Mouse (Mus musculus) hindbrain, embryonic 11.5 days (tissue): ENCODE results near the gene B3gnt6. TPM values are rescaled to one million over a fixed set of nuclear protein-coding genes. Genes with fewer than 3 reads are reported as not detected.
A peak's percentile ranks its signal among the peaks of the same experiment; 100 is the strongest.

Experiments
- ATAC-seq: fragments of 200-750 bp; cut with Nextera tagmentation; 2 replicates; pipeline ENCODE4 v1.8.0; 2017; ENCODE audit warnings: mild to moderate bottlenecking, moderate TSS enrichment, moderate library complexity; ENCODE audit not compliant: low FRiP score
- DNase-seq: peaks from one replicate; pipeline ENCODE4 v3.0.0-alpha.2; 2015; ENCODE audit warnings: low spot score
- H3K27ac ChIP-seq: fragments of 300-500 bp; sonication (generic); 2 replicates; pipeline ENCODE4 v1.5.1; 2014; ENCODE audit warnings: mild to moderate bottlenecking, low read depth, low read length
- H3K27me3 ChIP-seq: fragments of 300-500 bp; sonication (generic); 2 replicates; pipeline ENCODE4 v1.6.1; 2014; ENCODE audit warnings: mild to moderate bottlenecking, low read length, moderate library complexity, mixed read lengths; ENCODE audit not compliant: control insufficient read depth, insufficient read depth
- H3K36me3 ChIP-seq: fragments of 300-500 bp; sonication (generic); 2 replicates; pipeline ENCODE4 v1.6.1; 2014; ENCODE audit warnings: mild to moderate bottlenecking, low read length, moderate library complexity, mixed read lengths; ENCODE audit not compliant: control insufficient read depth, insufficient read depth
- H3K4me1 ChIP-seq: fragments of 300-500 bp; sonication (generic); replicated peaks from 2 replicates; pipeline ENCODE4 v1.6.1; 2014; ENCODE audit warnings: low read length, mixed read lengths; ENCODE audit not compliant: control insufficient read depth, insufficient read depth
- H3K4me2 ChIP-seq: fragments of 300-500 bp; sonication (generic); replicated peaks from 2 replicates; pipeline ENCODE4 v1.6.1; 2014; ENCODE audit warnings: mild to moderate bottlenecking, low read depth, low read length
- H3K4me3 ChIP-seq: fragments of 300-500 bp; sonication (generic); 2 replicates; pipeline ENCODE4 v1.5.1; 2014; ENCODE audit warnings: low read depth, low read length
- H3K9ac ChIP-seq: fragments of 300-500 bp; sonication (generic); 2 replicates; pipeline ENCODE4 v1.6.1; 2014; ENCODE audit warnings: low read depth, low read length
- H3K9me3 ChIP-seq: fragments of 300-500 bp; sonication (generic); 2 replicates; pipeline ENCODE4 v1.6.1; 2016; ENCODE audit warnings: low read length; ENCODE audit not compliant: control insufficient read depth
- WGBS: fragments of 180-500 bp; shearing (Covaris S2); extraction: QIAGEN DNeasy Blood & Tissue Kit; methylation state at CpG from one replicate; pipeline ENCODE4 v1.1.7; 2014; 5-methylcytosine and 5-hydroxymethylcytosine counted together
- polyA plus RNA-seq: library from polyadenylated mRNA; unstranded; fragments of >200 nt; fragmentation: Nextera tagmentation; extraction: Ambion mirVana; gene quantifications from 2 replicates; pipeline ENCODE4 v1.2.1, GENCODE M21; 2014

B3gnt6 gene
- polyA plus RNA-seq, 1 experiment from 2014 or later = 0.20 TPM

DNA sequence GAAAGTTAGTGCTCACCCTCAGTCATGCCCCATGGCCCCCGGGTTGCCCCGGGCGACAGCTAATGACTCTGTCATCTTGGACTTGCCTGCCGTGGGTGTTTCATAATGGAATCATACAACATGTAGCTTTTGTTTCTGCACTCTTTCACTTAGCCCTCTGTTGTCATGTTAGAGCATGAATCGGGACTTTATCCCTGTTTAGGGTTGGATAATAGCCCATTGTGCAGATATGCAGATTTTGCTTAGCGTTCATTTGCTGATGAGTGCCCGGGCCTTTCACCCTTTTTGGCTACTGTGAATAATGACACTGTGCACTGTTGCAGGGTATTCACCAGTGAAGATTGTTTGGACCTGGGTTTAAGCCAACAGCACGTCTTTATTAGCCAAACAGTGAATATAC, 12.6 kb downstream of the B3gnt6 start:
- no peaks in the 10 kb centered on the region for H3K36me3 ChIP-seq
- 38% methylated on average over 8 of the region's 8 CpGs for WGBS
- no peaks in the 10 kb centered on the region for H3K9me3 ChIP-seq
- H3K27ac ChIP-seq = peak overlapping the region; percentile 81; the same call in 1 of the 2 replicates
- H3K4me1 ChIP-seq = peaks cover 2% of the 10 kb centered on the region; the same call in 1 of the 2 replicates
- peaks cover 2% of the 10 kb centered on the region; the same call in 1 of the 2 replicates for H3K27me3 ChIP-seq
- DNase-seq (peak; percentile 68), ATAC-seq (peak; percentile 91)
- no peak overlapping the region for H3K4me2 ChIP-seq
- H3K4me3 ChIP-seq = no peak overlapping the region
- H3K9ac ChIP-seq = no peak overlapping the region

DNA sequence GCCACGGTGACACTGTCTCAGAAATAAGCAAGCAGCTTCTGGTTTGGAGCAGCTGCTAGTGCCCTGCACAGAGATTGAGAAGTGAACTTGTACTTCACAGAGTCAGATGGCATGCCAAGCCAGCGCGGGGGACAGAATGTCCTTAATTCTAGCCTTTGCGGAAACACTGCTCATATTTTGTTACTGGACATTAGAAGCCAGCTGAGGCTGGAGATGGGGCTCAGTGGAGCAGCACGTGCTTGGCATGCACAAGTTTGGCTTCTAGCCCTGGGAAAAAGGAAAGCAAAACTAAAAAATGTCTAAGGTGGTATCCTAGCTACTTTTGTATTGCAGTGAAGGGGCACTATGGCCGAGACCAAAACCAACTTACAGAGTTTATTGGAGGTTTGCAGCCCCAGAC, 14.0 kb downstream of the B3gnt6 start:
- H3K9me3 ChIP-seq = no peaks in the 10 kb centered on the region
- DNase-seq (peak; percentile 41), ATAC-seq (no peak)
- H3K36me3 ChIP-seq = no peaks in the 10 kb centered on the region
- H3K9ac ChIP-seq = no peak overlapping the region
- peaks cover 2% of the 10 kb centered on the region; the same call in 1 of the 2 replicates for H3K4me1 ChIP-seq
- H3K27me3 ChIP-seq = no peaks in the 10 kb centered on the region
- H3K4me3 ChIP-seq = no peak overlapping the region
- WGBS = 79% methylated on average over 6 of the region's 6 CpGs
- H3K27ac ChIP-seq = peak overlapping the region; percentile 81; the same call in 1 of the 2 replicates
- no peak overlapping the region for H3K4me2 ChIP-seq

DNA sequence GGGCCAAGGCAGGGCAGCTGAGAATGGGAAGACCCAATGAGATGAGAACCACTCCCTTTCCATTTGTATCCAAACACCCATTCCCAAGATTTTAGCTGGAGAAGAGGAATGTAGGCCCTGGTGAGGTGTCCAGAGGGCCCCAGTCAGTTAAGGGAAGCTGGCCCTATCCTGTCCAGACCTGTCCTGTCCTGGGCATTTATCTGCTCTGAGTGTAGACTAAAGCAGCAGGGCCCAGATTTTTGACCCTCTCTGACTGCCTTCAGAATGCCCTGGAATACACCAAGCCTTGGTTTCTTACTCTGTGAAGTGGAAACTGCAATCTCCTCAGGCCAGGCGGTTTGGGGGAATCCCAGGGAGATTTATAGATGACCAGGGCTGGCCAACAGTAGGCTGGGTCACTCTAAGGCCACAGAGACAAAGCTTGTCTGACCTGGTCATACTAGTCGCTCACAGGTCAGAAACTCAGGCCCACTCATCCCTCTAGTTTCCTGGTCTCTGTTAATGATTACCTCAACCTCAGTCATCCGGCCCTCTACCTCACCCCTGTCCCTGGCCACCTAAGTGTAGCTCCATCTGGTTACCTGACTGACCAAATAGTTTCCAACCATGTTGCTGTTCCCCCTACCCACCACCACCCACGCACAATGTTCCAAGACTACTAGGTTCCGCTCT, 20.6 kb downstream of the B3gnt6 start:
- DNase-seq = no peak
- no peaks in the 10 kb centered on the region for H3K27me3 ChIP-seq
- H3K9ac ChIP-seq = peak overlapping the region; percentile 68; the same call in 1 of the 2 replicates
- H3K36me3 ChIP-seq = no peaks in the 10 kb centered on the region
- peak overlapping the region; percentile 72 for H3K4me3 ChIP-seq
- H3K27ac ChIP-seq = 0 out of 2 replicates have a peak overlapping the region, but pooled peaks have one; percentile 6
- 0 out of 2 replicates have a peak, but pooled peaks cover 2% of the 10 kb centered on the region for H3K4me1 ChIP-seq
- peak overlapping the region; percentile 78 for H3K4me2 ChIP-seq
- no peaks in the 10 kb centered on the region for H3K9me3 ChIP-seq
- WGBS = 87% methylated on average over 5 of the region's 5 CpGs
- peak; percentile 46 for ATAC-seq

DNA sequence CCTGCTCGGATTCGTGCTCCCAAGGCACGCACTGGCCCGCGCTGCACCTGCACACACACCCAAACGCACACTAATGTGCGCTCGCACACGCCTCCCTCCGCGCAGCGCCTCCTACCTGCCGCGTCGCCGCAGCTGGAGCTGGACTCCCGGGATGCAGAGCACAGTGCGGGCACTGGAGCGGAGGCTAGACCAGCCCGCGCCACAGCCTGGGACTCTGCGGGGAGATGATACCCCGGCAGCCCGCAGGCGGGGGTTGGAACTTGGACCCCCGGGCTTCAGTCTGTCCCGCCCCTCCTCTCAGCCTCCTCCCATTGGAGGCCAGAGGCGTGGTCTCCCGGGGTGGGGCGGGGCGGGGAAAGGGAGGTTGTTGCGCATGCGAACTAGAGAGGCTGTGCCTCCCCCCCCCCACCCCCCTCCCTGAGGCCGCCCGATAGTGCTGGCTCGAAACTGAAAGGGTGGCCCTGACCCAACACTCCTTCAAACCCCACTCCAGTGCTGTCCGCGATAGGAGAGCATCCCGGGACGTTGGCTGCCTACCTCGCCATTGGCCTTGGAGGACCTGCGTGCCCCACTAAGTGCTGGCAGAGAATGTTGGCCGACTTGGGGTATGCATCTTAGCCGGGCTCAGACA, 21.2 kb downstream of the B3gnt6 start, which contains the start of gene Capn5:
Gene Capn5 (minus strand): TSS at position 346 of the 631 bp plus-strand sequence.
- H3K4me3 ChIP-seq = peak within 1 kb of the TSS; percentile 72
- WGBS = 2% methylated on average over 41 of the region's 44 CpGs
- ATAC-seq (peak; percentile 87), DNase-seq (peak; percentile 84)
- H3K27me3 ChIP-seq = no peaks in the 10 kb centered on the region
- 0 out of 2 replicates have a peak, but pooled peaks cover 2% of the 10 kb centered on the region for H3K4me1 ChIP-seq
- peak within 1 kb of the TSS; percentile 68 for H3K9ac ChIP-seq
- H3K36me3 ChIP-seq = no peaks in the 10 kb centered on the region
- H3K27ac ChIP-seq = 0 out of 2 replicates have a peak within 1 kb of the TSS, but pooled peaks have one; percentile 6
- peak within 1 kb of the TSS; percentile 78 for H3K4me2 ChIP-seq
- H3K9me3 ChIP-seq = no peaks in the 10 kb centered on the region

DNA sequence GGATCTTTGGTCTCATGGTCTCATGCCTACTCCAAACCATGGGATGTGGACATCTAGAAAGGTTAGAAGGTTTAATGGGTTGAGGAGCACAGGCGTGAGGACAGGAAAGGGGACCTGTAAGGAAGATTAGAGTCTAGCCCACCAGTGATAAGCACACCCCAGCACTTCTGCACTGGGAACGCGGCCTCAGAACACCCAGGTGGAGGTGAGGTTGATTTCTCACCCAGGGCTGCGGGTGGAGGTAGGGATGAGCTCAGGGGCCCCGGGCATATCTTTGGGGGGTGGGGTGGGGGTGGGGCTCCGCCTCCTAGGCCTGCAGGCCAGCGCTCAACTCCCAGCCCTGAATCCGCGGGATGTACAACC, 21.7 kb downstream of the B3gnt6 start:
- peak overlapping the region; percentile 72 for H3K4me3 ChIP-seq
- no peak overlapping the region for H3K27ac ChIP-seq
- no peak; the same call in 1 of the 2 replicates for ATAC-seq
- 22% methylated on average over 4 of the region's 9 CpGs for WGBS
- H3K9ac ChIP-seq = peak overlapping the region; percentile 68
- 0 out of 2 replicates have a peak, but pooled peaks cover 2% of the 10 kb centered on the region for H3K4me1 ChIP-seq
- H3K9me3 ChIP-seq = no peaks in the 10 kb centered on the region
- no peak for DNase-seq
- no peaks in the 10 kb centered on the region for H3K36me3 ChIP-seq
- peak overlapping the region; percentile 78 for H3K4me2 ChIP-seq
- no peaks in the 10 kb centered on the region for H3K27me3 ChIP-seq

DNA sequence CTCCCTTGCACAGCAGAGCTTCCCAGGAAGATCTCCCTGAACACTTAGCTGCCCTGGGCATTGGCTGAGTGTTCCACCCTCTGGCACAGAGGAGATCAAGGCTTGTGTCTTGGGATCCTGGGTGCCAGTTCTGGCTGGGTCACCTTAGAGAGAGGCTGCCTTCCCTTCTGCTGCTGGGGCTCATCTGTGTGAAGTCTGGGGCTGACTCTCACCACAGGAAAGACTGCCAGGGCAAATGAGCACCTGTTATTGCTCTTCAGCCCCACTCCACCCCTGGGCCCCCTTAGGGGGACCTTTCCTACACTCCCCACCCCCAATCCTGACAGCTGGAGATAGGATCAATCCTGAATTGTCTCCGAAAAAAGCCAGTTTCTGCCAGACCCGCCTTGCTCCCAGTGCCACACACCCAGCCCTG, 22.2 kb downstream of the B3gnt6 start:
- Histone ChIP-seq H3K9me3 (no peaks in the 10 kb centered on the region), H3K9ac (no peak overlapping the region), H3K36me3 (no peaks in the 10 kb centered on the region), H3K4me1 (0 out of 2 replicates have a peak, but pooled peaks cover 2% of the 10 kb centered on the region), H3K4me3 (peak overlapping the region; percentile 72), H3K27me3 (no peaks in the 10 kb centered on the region), H3K4me2 (peak overlapping the region; percentile 78), H3K27ac (no peak overlapping the region)
- 60% methylated on average over 2 of the region's 2 CpGs for WGBS
- DNase-seq = no peak
- no peak for ATAC-seq

DNA sequence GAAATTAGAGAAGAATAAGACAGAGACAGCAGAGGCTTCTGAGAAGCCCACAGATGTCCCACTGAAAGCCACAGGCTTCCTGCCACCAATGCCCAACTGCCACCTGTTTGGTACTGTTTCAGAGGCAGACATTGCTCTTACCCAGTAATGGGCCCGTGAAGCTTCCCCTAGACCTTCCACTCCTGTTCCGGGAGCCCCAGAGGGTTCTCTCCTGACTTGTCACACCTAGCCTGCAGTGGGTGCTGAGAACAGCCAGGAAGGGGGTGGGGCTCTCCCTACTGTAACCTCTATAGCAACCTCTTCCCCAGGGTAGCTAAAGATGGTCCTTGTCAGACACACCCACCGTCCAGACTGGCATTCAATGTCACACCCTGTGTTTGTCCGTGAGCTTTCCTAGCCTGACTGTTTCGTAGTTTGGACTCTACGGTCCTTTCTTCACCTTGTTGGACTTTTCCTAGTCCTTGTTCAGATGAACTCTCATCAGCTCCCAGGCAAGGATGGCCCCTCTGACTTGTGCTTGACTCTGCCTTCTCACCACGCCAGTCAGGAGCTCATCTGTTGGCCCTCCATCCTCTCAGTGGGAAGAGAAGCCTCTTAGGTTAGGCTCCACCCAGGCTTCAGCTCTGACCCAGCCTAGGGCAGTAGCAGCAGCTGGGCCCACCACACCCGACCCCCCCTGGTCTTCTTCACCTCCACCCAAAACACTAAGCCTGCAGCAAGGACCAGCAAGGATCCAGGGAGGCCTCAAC, 22.8 kb downstream of the B3gnt6 start:
- no peak overlapping the region for H3K4me3 ChIP-seq
- DNase-seq = no peak
- no peak for ATAC-seq
- no peaks in the 10 kb centered on the region for H3K27me3 ChIP-seq
- 80% methylated on average over 8 of the region's 8 CpGs for WGBS
- no peak overlapping the region for H3K4me2 ChIP-seq
- no peak overlapping the region for H3K27ac ChIP-seq
- no peaks in the 10 kb centered on the region for H3K9me3 ChIP-seq
- no peaks in the 10 kb centered on the region for H3K36me3 ChIP-seq
- H3K4me1 ChIP-seq = 0 out of 2 replicates have a peak, but pooled peaks cover 2% of the 10 kb centered on the region
- H3K9ac ChIP-seq = no peak overlapping the region

DNA sequence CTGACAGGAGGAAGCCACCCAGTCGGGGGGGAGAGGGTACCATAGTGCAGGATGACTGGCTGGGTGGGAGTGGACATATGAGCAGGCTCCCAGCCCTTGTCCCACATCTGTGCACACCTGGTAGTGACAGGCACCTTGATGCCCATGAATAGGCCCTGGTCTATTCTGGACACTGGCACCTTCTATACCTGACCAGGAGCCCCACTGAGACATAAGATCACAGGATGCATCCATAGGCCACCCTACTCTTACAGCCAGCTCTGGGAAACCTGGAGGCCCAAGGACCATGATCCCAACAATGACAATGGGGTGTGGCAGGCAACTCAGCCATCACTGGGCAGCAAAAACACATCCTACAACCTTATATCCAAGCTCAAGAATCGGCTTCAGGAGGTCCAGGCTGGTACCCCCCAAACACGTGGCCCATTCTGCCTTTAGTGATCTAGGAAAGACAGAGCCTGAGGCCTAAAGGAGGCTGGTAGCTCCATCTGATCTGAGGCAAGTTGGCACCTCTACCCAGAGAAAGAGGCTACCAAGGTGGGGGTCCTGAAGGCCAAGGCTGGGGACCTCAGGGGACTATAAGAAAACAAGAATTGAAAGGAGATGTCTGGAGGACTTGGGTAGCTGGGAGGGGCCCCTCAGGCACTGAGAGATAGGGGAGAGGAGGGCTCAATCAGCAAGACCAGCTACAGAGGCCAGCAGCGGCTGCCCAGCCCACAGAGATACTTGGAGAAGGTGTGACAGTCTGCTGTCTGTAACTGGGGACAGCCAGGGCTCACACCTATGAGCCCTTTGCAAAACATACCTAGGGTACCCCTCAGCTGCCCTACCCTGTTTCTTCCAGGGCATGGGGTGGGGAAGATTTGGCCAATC, 24.2 kb downstream of the B3gnt6 start:
- H3K27ac ChIP-seq = no peak overlapping the region
- H3K4me2 ChIP-seq = no peak overlapping the region
- no peaks in the 10 kb centered on the region for H3K9me3 ChIP-seq
- H3K4me3 ChIP-seq = no peak overlapping the region
- DNase-seq (no peak), ATAC-seq (no peak)
- H3K27me3 ChIP-seq = no peaks in the 10 kb centered on the region
- H3K36me3 ChIP-seq = no peaks in the 10 kb centered on the region
- WGBS = 73% methylated on average over 4 of the region's 4 CpGs
- H3K9ac ChIP-seq = no peak overlapping the region
- 0 out of 2 replicates have a peak, but pooled peaks cover 2% of the 10 kb centered on the region for H3K4me1 ChIP-seq
